Mouse (Mus musculus) myocyte (in vitro differentiated cells): ENCODE data around the gene Usp24.

Experiments
- CEBPB ChIP-seq: IDR thresholded peaks from 2 replicates; pipeline ENCODE4 v1.6.1; 2011; ENCODE audit warnings: mild to moderate bottlenecking, moderate library complexity; ENCODE audit not compliant: poor library complexity, insufficient read depth, severe bottlenecking
- E2F4 ChIP-seq: IDR thresholded peaks from one replicate; pipeline ENCODE4 v1.6.1; 2011; ENCODE audit warnings: mild to moderate bottlenecking, control low read depth, moderate library complexity; ENCODE audit not compliant: insufficient read depth
- MYOD1 ChIP-seq, 3 experiments: IDR thresholded peaks; one replicate each; pipeline ENCODE4 v1.6.1; 2011; ENCODE audit warnings: control low read depth in 2 of 3, low read depth in 2 of 3, mild to moderate bottlenecking in 2 of 3, moderate library complexity in 1 of 3; ENCODE audit not compliant: insufficient read length in 2 of 3, control insufficient read depth in 1 of 3
- MYOG ChIP-seq, 3 experiments: IDR thresholded peaks; one replicate each; pipeline ENCODE4 v1.6.1; 2011; ENCODE audit warnings: control low read depth in 2 of 3, low read depth in 2 of 3, mild to moderate bottlenecking in 2 of 3; ENCODE audit not compliant: insufficient read length in 2 of 3, control insufficient read depth in 1 of 3, insufficient read depth in 1 of 3
- POLR2A ChIP-seq: IDR thresholded peaks from one replicate; pipeline ENCODE4 v1.6.1; 2011; ENCODE audit warnings: low read depth, mild to moderate bottlenecking, control low read depth, moderate library complexity; ENCODE audit not compliant: insufficient read length
- POLR2AphosphoS2 ChIP-seq: IDR thresholded peaks from one replicate; pipeline ENCODE4 v1.6.1; 2011; ENCODE audit warnings: low read depth, control low read depth; ENCODE audit not compliant: insufficient read length
- TCF12 ChIP-seq: IDR thresholded peaks from one replicate; pipeline ENCODE4 v1.6.1; 2011; ENCODE audit warnings: mild to moderate bottlenecking, control low read depth; ENCODE audit not compliant: poor library complexity, insufficient read depth, severe bottlenecking
- USF1 ChIP-seq: IDR thresholded peaks from one replicate; pipeline ENCODE4 v1.6.1; 2011; ENCODE audit warnings: low read depth, mild to moderate bottlenecking, control low read depth, moderate library complexity

GRCm38 (mm10) chr4:106330371-106330819 lies 14.4 kb downstream of the Usp24 start:
- no peak for TF ChIP-seq MYOD1 (IDR thresholded peaks at IDR 0.05; ENCODE audit: control insufficient read depth in 1 of 3, insufficient read length in 2 of 3, low read depth in 2 of 3)
- TF ChIP-seq POLR2A: no peak
- TF ChIP-seq POLR2AphosphoS2: no peak
- TF ChIP-seq E2F4: no peak
- no peak for TF ChIP-seq TCF12
- no peak for TF ChIP-seq CEBPB
- no peak for TF ChIP-seq USF1
- TF ChIP-seq MYOG (IDR thresholded peaks at IDR 0.05; ENCODE audit: control insufficient read depth in 1 of 3, insufficient read depth in 1 of 3, insufficient read length in 2 of 3, low read depth in 2 of 3): no peak
